Mouse (Mus musculus) T-helper 1 cell (primary cell): ENCODE data around the gene Fam155a.

Source experiments
- in situ Hi-C: fragments of 300-600 bp; cut with MboI, MseI; formaldehyde crosslinking; loops from one replicate; pipeline ENCODE4 v1.15.1; 2025; ENCODE audit warnings: high pct_unique_total_duplicates

Fam155a gene

DNA sequence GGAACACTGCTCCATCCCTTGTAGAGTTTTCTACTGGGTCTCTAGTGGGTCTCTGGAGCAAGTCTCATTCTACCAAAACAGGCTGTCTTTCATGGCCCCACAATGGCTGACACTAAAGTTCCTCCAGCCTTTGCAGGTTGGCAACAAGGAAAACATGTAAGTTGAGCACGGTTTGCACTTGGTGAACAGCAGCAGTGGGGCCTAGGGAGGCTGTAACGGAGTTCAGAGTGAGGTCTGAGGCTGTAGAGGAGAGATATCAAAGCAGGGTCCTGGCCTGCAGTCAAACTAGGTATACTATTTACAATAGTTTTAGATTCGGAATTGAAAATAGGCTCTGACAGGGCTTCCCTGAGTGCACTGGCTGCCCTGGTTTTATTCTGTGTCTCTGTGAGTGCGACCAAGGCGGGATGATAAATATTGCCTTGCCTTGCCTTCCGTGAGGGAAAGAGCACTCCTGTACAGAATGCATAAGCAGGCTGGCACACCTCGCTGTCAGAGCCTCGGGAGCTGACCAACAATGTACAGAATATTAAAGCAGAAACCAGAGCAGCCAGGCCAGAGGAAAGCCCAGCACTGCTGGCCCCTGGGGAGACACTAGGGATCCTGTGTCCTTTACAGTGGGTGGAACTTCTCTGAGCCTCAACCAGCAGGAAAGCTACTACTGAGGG lies 277.3 kb downstream of the Fam155a start:
- in situ Hi-C loops, result no loop called here

DNA sequence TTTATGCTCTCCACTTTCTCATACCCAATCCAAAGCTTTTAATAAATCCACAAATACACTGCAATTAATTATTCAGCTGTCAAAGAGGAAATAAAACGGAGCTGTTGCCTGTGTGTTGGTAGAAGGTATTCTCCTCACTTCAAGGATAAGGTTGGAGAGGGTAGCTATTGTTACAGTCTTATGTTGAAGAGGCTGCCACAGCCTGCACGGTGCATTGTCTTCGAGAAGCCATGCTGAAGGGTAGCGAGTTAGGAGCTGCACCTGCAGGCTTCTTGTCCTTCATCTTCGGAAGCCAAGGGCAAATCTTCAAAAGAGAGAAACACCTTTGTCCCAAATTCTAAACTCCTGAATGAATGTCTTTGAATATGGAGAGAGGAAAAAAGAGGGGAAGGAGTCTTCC lies 288.4 kb downstream of the Fam155a start:
- in situ Hi-C loops, result no loop called here

DNA sequence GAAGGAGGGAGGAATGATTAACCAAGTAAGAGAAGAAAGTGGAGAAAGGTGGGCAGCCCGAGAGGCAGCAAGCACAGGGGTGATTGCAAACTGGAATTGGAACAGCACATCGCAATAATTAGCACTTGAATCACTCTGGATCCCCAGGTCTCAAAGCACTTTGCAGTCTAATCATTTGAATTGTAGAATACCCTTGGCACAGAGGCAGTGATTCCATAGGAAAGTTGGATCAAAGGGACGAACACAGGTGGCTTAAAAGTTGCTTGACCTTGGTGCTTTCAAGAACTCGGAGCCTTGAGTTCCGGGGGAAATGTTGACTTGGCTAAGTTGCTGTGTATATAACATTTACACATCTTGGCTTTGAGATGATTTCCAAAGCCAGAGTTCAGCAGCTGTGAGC lies 299.7 kb downstream of the Fam155a start:
- in situ Hi-C loops, result no loop called here

DNA sequence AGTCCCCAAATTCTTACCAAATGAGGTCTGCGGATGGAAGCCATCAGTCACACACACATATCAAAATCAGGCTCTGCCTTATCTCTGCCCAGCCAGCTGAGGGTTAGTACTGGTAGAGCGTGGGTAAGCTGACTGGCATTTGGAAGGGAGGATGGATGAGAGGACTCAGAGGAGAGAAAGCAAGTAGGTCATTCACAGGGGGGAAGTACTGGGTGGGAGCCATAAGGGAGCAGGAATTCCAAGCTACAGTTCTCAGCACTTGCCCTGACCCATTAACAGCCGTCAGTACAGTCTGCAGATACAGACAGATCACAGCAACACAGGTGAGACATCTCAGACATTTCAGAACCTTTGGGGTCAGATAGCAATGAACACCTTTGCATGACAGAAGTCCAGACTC lies 300.8 kb downstream of the Fam155a start:
- in situ Hi-C loops, result no loop called here

DNA sequence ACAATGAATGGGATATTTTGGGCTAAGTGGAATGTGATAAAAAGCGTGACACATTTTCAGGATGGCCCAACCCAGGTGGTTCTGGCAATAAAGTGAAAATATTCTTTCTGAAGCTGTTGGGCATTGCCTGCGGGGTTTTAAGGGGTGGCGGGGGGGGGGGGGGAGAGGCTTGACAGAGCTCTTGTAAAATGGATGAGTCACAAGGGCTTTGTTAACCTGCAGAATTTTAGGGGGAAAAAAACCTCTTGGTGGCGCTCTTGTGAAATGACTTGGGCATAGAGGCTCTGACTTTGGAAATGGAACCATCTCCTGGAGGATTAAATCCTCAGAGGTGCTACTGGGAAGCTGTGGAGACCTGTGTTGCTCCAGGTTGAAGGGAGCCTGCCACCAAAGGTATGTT lies 309.9 kb downstream of the Fam155a start:
- in situ Hi-C loops, result no loop called here

DNA sequence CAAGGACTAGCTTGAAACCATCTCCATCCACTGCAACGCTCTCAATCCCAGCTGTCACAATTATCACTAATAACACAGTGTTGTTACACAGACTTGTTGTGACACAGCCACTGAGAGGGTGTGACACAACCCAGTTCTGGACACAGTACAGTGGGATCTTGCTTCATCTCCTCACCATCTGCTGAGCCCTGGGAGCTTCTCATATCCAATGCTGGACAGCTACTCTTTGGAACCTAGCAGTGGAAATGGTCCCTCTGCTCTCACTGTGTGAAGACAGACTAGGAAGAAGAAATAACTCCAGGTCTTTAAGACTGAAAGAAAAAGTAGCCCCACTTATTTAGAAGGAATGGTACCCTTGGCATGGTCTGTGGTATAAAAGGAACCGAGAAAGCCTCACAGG lies 310.3 kb downstream of the Fam155a start:
- in situ Hi-C loops, result no loop called here

DNA sequence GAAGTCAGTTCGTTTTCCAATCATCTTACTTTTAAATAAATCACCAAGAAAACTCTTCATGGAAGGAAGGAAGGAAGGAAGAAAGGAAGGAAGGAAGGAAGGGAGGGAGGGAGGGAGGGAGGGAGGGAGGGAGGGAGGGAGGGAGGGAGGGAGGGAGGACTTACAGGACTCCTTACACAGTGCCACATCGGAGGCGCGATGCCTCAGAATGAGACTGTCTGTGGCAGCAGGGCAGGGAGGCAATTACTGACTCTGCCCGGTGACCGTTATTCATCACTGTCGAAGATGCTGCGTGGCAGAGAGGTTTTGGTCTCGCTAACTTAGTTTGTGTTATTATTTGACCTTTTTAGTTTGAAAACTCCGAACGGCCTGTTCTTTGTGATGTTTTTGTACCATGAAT lies 312.3 kb downstream of the Fam155a start:
- in situ Hi-C loops, result no loop called here

DNA sequence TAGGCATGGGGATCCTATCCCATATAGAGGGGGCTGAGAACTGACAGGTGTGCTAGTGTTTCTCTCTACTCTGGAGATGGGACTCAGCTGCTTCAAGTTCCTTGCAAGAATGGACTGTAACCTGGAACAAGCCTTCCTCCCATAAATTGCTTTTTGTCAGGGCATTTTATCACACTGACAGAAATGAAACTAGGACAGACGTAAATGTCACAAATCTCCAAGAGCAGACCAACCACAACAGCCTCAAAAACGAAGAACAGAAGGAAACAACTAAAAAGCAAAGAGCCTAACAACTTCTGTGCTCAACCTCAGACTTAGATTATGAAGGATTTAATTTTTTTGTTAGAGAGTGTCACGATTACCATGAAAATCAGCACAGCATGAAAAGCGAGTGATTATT lies 315.8 kb downstream of the Fam155a start:
- in situ Hi-C loops, result no loop called here

DNA sequence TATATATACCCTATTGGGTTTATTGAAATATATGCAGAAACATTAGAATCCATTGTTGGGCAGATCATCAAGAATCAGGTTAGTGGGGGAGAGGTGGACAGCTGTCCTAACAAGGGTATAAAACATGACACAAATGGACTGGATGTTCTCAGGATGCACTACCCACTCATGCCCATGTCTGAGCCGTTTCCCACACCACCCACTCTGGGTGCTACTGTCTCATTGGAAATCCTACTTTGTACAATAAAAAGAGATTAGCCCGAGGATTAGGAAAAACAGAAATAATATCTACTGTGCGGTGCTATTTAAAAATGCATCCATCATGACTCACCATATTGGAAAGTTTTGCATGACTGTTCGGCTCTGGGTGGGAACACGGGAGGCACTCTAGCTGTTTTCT lies 317.2 kb downstream of the Fam155a start:
- in situ Hi-C loops, result no loop called here

DNA sequence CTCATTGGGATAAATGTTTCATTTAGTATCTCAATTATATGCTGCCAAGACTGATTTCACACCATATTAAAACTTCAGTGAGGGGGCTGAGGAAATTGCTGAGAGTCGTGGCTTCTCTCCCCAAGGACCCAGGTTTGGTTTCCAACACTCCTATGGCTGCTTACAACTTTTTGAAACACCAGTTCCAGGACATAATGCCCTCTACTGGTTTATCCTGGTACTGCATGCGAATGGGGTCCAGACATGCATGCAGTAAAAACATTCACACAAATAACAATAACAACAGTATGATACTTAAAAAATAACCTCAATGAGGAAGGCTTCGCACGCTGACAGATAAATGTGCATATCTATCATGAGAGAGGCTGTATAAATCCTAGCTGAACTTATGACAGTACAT lies 319.4 kb downstream of the Fam155a start:
- in situ Hi-C loops, result no loop called here

DNA sequence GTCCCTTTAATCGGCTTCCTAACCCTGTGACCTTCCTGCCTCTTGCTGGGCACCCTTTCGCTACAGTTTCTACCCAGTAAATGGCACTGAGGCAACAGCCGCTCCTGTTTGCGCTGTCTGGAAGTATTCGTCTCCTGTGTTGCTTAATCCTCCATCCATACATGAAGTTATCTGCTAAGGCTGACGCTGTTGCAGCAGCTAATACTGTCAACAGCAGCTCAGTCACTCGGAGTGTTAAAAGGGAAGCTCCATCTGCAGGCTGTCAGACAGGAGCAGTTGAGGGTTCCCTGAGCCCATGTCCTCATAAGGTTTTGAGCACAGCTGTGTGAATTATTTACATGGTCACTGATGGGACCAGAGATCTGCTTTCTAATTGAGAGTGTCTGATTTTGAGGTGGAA lies 322.3 kb downstream of the Fam155a start:
- in situ Hi-C loops, result no loop called here

DNA sequence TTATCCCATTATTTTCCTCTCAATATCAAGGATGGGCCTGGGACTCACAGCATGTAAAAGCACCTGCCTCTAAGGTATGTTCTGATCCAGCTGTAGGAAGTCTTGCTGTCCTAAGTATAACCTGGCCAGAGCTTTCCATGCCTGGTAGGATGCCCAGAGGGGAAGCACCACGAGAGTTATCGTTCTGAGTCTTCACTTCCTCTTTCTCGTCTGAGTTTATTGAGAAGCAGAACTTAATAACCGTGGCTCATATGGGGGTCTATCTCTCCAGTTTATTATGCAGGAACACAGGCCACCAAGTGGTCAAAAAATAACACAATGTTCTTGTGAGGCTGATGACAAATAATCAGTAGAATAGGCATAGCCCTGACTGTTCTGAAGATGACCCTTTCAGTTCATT lies 333.1 kb downstream of the Fam155a start:
- in situ Hi-C loops, result no loop called here

DNA sequence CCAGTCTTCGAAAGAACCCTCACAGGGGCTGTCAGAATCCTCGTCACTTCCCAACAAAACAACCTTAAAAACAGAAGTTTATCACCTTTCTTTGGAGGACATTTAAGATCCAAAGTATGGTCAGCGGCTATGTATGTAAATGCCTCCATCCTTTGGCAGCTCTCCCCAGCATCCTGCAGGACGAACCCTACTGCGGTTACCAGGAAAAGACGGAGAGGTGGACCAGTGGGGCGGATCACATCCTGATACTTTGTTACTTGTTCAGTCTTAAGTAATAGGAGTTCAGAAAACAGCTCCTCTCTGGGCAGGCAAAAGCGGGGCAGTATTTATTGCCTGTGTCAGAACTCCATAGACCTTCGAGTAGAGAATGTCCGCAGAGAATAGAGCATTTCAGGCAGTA lies 335.5 kb downstream of the Fam155a start:
- in situ Hi-C loops, result no loop called here

DNA sequence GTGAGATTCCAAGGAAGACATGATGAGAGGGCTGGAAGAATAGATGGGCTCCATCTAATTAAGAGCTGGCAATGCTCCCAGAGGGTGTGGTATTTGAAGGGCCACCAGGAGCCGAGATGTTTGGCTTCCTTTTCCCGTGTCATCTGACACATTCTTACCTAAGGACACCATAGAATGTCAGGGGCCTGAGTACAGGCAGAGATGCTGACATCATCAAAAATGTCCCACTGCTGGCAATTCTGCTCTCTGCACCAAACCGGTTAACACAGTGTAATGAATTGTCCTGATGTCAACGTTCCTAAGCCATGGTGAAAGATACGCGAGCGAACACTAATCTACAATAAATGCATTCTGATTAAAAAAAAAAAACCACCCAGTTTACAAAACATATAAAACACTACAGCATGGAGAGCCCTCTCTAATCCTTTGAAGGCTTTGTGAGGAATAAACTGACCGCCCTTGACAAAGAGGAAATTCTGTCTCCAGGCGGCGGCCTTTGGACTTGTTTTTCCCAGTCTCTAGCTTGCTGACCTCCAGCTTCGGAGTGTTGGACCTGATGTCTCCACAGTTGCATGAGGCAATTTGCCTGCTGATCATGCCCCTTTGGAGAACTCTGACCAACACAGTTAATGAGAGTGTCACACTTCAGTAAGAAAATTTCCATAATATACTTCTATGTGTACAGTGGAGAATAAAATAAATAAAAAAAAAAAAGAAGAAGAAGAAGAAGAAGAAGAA lies 338.2 kb downstream of the Fam155a start:
- in situ Hi-C loops, result no loop called here

DNA sequence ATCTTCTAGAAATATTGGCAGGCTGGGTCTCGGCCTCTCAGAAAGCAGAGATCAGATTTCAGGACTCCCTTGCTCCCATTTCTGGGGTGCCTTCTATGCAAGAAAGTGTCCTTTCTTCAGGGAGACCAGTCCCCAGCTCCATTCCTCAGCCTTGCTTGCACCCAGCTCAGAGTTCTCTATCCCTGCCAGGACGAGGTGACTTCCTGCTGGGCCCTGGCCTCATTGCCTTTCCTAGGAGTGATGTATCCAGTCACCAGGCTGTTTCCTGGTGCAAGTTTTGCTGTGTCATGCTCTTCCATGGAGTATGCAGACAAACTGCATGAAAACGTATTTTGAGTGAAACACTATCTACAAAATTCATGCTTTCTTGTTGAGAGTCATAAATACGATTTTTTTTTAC lies 342.1 kb downstream of the Fam155a start:
- in situ Hi-C loops, result no loop called here

DNA sequence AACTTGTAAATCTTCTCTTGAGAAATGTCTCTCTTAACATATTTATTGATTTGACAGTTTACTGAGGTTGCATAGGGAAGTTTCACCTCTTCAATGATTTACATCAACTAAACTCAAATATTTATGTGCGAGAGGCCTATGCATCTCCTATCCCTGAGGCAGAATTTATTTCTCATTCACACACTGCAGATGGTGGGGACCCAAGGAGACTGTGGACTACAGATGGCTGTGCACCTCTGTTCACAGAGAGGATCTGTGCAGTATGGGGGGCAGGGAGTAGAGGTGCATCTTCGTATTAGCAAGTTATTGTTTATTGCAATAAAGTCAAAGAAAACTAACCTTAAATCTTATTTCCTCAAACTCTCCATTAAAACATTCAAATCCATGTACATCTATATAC lies 346.9 kb downstream of the Fam155a start:
- in situ Hi-C loops, result no loop called here

DNA sequence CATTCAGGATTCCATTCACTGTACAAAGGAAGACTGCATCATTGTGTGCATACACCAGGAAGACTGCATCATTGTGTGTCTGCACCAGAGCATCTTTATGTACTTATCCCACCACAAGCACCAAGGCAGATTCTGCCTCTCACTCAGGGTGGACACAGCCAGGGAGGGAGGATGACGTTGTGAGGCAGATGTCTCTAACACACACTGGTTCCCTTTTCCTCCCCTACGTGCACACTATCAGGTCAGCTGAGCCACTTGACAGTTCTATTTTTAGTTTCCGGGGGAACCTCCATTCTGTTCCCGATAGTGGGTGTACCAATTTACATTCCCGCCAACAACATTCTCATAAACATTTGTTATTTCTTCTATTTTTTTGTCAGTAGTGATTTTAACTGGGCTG lies 347.4 kb downstream of the Fam155a start:
- in situ Hi-C loops, result no loop called here

DNA sequence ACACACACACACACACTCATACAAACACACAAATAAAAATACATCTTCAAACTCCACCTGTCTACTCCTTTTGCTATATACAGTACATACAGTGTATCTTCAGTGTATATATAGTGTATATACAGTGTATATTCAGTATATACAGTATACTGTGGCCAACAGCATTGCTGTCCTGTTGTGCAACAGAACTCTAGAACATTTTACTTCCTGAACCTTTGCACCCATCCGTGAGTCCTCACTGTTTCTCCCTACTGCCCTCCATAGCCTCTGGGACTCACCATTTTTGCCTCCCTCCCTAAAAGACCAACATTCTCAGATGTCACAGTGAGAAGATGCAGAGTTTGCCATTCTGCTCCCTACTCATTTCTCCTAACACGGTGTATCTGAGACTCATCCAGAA lies 347.8 kb downstream of the Fam155a start:
- in situ Hi-C loops, result no loop called here

DNA sequence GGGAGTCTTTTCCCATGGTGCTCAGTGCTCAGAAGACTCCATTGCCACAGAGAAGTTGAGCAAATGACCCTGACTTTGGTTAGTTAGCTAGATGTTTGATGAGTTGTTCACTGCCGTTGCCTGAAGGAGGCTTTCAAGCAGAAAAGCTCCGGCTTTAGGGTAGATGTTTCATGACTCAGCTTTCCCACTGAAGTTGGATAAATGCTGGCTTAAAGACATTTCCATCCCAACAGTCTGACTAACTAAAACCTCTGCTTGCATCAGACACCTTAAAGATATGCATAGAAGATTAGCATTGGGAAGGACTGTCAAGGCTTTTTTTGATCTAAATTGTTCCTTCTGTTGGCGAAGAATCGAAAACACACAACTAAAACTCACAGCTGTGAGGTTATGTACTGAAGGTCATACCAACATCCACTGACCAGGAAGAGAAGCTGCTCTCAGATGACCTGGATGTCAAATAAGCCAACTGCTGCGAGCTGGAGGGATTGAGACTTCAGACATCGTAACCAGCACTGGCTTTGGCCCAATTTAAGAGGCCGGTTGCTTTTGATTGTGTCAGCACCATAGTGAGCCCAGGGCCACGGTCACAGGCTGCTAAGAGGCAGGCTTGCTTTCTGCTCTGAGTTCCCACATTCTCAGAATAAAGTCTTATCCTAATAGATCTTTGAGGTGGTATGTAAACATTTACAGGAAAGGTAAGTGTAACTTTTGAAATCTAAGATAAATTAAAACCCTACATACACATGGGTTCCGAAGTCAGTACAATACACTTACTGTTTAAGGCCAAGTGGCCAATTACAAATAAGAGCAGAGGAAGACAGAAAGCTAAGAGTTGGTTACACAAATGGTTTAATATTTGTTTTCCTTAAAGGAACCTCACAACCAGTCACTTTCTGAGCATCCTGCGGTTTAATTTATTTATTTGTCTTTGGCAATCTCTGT lies 351.8 kb downstream of the Fam155a start:
- in situ Hi-C loops, result no loop called here

DNA sequence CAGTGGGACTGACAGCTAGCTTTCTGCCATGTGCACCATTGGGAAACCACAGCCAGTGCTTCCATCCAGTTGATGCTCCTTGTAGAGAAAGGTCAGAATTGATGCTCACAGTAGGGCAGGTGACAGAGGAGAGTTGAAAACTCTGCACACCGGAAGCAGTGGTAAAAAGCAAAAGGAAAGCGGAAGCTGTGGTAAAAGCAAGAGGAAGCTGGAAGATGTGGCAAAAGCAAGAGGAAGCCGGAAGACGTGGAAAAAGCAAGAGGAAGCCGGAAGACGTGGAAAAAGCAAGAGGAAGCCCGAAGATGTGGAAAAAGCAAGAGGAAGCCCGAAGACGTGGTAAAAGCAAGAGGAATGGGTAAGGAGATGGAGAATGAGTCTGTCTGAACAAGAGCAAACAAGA lies 354.8 kb downstream of the Fam155a start:
- in situ Hi-C loops, result no loop called here

DNA sequence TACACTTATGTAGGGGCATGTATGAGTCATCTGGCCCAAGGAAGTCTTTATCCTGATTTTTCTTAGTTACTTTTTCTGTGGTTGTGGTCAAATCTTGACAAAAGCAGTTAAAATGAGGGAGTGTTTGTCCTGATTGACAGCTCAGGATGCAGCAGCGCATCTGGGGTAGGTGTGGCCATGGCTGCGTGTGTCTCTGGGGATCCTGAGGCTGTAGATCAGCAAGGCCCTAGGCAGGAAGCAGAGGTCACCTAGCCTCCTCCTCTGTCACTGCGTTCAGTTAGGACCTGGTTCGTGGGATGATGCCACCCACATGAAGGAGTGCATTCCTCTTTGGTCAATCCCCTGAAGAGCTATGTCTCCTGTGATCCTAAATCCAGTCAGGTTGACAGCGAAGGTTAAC lies 362.5 kb downstream of the Fam155a start:
- in situ Hi-C loops, result loop anchor here (10.0 kb wide), 1 partner anchor 1264 kb away; no protein-coding TSS in a partner anchor

DNA sequence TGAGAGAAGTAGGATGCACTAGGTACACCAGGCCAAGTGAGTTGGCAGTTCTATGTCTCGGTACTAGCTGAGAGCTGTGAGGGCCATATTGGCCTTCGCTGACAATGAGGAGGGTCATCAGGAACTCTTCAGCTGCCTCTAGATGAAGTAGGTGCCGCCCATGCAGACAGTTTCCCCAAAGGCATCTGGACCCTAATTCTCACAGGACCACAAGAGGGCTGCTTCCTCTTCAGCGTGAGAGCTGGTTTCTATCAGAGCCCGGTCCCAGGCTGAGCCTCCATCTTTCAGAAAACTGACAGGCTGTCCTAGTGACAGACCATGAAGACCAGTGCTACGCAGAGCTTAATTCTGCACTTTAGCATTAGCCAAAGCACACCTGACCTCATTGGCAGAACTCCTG lies 364.8 kb downstream of the Fam155a start:
- in situ Hi-C loops, result loop anchor here (10.0 kb wide), 1 partner anchor 1261 kb away; no protein-coding TSS in a partner anchor
